Mouse (Mus musculus) midbrain, embryonic 14.5 days (tissue): ENCODE measurements around the gene Cptp. TPM values are rescaled to one million over a fixed set of nuclear protein-coding genes. Genes with fewer than 3 reads are reported as not detected.

Experiments
- ATAC-seq: fragments of 200-750 bp; cut with Nextera tagmentation; 2 replicates; pipeline ENCODE4 v1.8.0; 2017; ENCODE audit warnings: moderate number of reproducible peaks, moderate library complexity; ENCODE audit not compliant: low FRiP score, low TSS enrichment
- DNase-seq: peaks from one replicate; pipeline ENCODE4 v3.0.0-alpha.2; 2015
- H3K27ac ChIP-seq: fragments of 300-500 bp; sonication (generic); replicated peaks from 2 replicates; pipeline ENCODE4 v1.5.1; 2014; ENCODE audit warnings: mild to moderate bottlenecking, low read depth, low read length, moderate library complexity
- H3K27me3 ChIP-seq: fragments of 300-500 bp; sonication (generic); 2 replicates; pipeline ENCODE4 v1.6.1; 2014; ENCODE audit warnings: low read length, control low read depth, mixed read lengths; ENCODE audit not compliant: control insufficient read depth, insufficient read depth
- H3K36me3 ChIP-seq: fragments of 300-500 bp; sonication (generic); 2 replicates; pipeline ENCODE4 v1.6.1; 2014; ENCODE audit warnings: low read length, control low read depth; ENCODE audit not compliant: control insufficient read depth, insufficient read depth
- H3K4me1 ChIP-seq: fragments of 300-500 bp; sonication (generic); 2 replicates; pipeline ENCODE4 v1.6.1; 2014; ENCODE audit warnings: mild to moderate bottlenecking, antibody characterized with exemption, low read length, control low read depth; ENCODE audit not compliant: control insufficient read depth, insufficient read depth
- H3K4me2 ChIP-seq: fragments of 300-500 bp; sonication (generic); 2 replicates; pipeline ENCODE4 v1.6.1; 2014; ENCODE audit warnings: mild to moderate bottlenecking, low read length, moderate library complexity
- H3K4me3 ChIP-seq: fragments of 300-500 bp; sonication (generic); replicated peaks from 2 replicates; pipeline ENCODE4 v1.5.1; 2014; ENCODE audit warnings: low read depth, low read length
- H3K9ac ChIP-seq: fragments of 300-500 bp; sonication (generic); replicated peaks from 2 replicates; pipeline ENCODE4 v1.6.1; 2014; ENCODE audit warnings: mild to moderate bottlenecking, low read length, moderate library complexity
- H3K9me3 ChIP-seq: fragments of 300-500 bp; sonication (generic); 2 replicates; pipeline ENCODE4 v1.6.1; 2016; ENCODE audit warnings: low read length, control low read depth, mixed read lengths; ENCODE audit not compliant: control insufficient read depth
- WGBS: fragments of 180-500 bp; shearing (Covaris S2); extraction: QIAGEN DNeasy Blood & Tissue Kit; methylation state at CpG from one replicate; pipeline ENCODE4 v1.1.7; 2014; 5-methylcytosine and 5-hydroxymethylcytosine counted together
- polyA plus RNA-seq: library from polyadenylated mRNA; unstranded; fragments of >200 nt; fragmentation: Nextera tagmentation; extraction: Ambion mirVana; gene quantifications from 2 replicates; pipeline ENCODE4 v1.2.1, GENCODE M21; 2014

Gene Cptp
- polyA plus RNA-seq, 1 experiment from 2014 or later, result 31.2 TPM

DNA sequence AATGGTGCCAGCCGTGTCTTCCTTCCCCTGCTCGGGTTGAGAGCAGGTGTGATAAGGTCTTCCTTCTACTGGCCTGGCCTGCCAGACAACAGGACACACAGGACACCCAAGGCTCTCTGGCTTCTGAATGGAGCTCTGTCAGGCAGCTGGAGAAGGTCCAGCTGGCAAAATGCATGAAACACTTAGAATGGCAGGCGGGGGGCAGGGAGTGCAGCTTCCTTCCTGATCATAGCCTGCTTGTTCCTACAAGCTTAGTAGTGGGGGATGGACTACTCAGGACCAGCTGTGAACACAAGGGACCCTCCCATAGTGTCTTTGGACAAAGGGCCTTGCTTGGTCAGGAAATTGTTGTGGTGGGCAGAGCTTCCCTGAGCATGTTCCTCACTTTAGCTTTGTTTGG lies 32.0 kb upstream of the Cptp start:
- WGBS, result 85% methylated on average over 3 of the region's 3 CpGs
- ATAC-seq (no peak), DNase-seq (no peak)

DNA sequence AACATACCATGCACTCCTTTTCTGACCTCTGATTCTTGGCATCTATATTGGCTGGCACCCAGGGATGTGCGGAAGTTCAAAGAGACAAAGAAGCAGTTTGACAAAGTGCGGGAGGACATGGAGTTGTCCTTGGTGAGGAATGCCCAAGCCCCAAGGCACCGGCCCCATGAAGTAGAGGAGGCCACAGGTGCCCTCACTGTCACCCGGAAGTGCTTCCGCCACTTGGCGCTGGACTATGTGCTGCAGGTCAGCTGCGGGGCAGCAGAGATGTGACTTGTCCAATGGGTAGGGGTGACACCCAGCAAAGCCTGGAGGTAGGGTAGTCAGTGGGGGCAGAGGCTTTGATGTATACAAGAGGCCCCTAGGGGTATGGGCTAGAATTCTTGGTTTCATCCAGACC lies 30.1 kb upstream of the Cptp start:
- Histone ChIP-seq H3K27ac (no peak overlapping the region), H3K4me1 (peaks cover 15% of the 10 kb centered on the region), H3K27me3 (no peaks in the 10 kb centered on the region), H3K9ac (no peak overlapping the region), H3K9me3 (no peaks in the 10 kb centered on the region), H3K4me3 (no peak overlapping the region), H3K4me2 (no peak overlapping the region), H3K36me3 (peaks cover 82% of the 10 kb centered on the region)
- DNase-seq (no peak), ATAC-seq (no peak)
- 95% methylated on average over 7 of the region's 7 CpGs for WGBS

More for the DNA sequence above, 32.0 kb upstream of the Cptp start:
- no peak overlapping the region for H3K4me2 ChIP-seq
- H3K9ac ChIP-seq, result no peak overlapping the region
- H3K27ac ChIP-seq, result no peak overlapping the region
- no peaks in the 10 kb centered on the region for H3K27me3 ChIP-seq
- no peaks in the 10 kb centered on the region for H3K9me3 ChIP-seq
- H3K36me3 ChIP-seq, result peaks cover 92% of the 10 kb centered on the region
- no peak overlapping the region for H3K4me3 ChIP-seq
- no peaks in the 10 kb centered on the region for H3K4me1 ChIP-seq

DNA sequence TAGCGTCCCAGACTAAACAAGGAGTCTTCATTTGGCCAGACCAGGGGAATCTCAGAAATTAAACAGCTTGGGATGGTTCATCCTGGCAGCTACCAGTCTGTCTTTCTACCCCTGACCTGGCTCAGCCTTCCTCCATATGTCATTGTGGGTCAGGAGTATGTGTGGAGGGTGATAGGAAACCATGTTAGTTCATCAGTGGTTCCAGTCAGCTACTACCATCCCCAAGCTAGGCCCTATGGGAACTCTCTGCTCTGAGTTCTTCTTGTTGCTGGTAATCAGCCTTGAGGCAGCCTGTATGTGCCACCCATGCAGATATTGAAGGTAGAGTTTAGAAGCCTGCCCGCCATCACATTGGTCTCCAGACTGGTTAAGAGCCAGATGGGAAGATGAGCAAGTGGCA lies 29.1 kb upstream of the Cptp start:
- H3K9me3 ChIP-seq, result no peaks in the 10 kb centered on the region
- WGBS, result 100% methylated on average over 2 of the region's 2 CpGs
- peaks cover 71% of the 10 kb centered on the region for H3K36me3 ChIP-seq
- H3K9ac ChIP-seq, result no peak overlapping the region
- no peak overlapping the region for H3K4me3 ChIP-seq
- H3K27me3 ChIP-seq, result no peaks in the 10 kb centered on the region
- H3K4me2 ChIP-seq, result no peak overlapping the region
- ATAC-seq (no peak), DNase-seq (no peak)
- H3K27ac ChIP-seq, result no peak overlapping the region
- H3K4me1 ChIP-seq, result peaks cover 26% of the 10 kb centered on the region

DNA sequence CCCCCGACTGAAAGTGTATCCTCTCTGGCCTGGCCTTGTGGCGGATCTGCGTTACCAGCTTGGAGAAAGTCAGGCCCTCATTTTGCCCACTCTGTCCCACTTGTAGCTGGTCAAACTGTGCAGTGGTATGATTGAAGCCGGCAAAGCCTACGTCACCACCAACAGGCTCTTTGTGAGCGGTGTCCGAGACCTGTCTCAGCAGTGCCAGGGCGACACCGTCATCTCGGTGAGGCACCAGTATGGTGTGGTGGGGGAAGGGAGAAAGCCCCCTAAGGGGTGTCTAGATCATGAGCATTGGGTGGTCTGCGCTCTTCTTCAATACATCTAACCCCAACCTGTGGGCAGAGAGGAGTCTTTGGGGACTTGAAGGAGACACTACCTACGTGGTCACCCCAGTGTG lies 27.2 kb upstream of the Cptp start:
- Histone ChIP-seq H3K27ac (no peak overlapping the region), H3K4me1 (peaks cover 28% of the 10 kb centered on the region), H3K27me3 (no peaks in the 10 kb centered on the region), H3K4me3 (no peak overlapping the region), H3K9ac (no peak overlapping the region), H3K4me2 (no peak overlapping the region), H3K9me3 (no peaks in the 10 kb centered on the region), H3K36me3 (peaks cover 53% of the 10 kb centered on the region)
- ATAC-seq (no peak), DNase-seq (no peak)
- whole genome bisulfite sequencing, result over 99% methylated on average over 12 of the region's 12 CpGs

DNA sequence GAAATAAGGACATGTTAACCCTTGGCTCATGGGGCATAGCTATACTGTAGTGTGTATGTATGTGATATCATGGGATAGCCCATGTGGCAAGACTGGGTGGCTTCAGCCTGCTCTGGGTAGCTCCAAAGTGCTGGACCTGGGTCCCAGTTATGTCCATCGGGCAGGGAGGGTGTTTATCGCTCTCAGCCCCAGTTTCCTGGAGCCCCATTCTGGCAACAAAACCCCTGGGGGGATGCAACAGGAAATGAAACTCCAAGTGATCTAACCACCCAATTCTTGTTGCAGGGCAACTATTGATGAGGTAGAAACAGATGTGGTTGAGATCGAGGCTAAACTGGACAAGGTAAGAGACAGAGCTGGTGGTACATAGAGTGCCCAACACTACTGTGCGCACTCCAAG lies 26.6 kb upstream of the Cptp start:
- ATAC-seq (no peak), DNase-seq (no peak)
- Histone ChIP-seq H3K4me3 (no peak overlapping the region), H3K4me2 (peak overlapping the region; percentile 99), H3K9ac (no peak overlapping the region), H3K4me1 (peaks cover 31% of the 10 kb centered on the region), H3K9me3 (no peaks in the 10 kb centered on the region), H3K27me3 (no peaks in the 10 kb centered on the region), H3K27ac (no peak overlapping the region), H3K36me3 (peaks cover 46% of the 10 kb centered on the region)
- WGBS, result 95% methylated on average over 4 of the region's 4 CpGs

DNA sequence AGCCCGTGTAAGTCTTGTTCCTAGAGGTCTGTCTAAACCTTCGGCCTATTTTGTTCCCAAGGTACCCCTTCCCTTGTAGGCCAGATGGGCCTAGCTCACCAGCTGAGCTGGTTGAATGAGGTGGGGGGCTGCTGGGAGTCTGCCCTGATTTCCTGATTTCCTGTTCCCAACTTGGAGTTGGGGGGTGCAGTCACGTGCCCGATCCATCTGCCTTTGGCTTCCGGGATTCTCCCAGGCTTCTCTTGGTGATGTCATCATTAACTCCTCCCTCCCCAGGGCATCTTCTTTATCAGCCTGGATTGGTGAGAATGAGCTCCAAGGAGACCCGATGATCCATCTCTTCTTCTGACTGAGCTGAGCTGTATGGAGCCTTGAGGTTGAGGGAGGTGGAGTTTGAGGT lies 26.0 kb upstream of the Cptp start:
- H3K27me3 ChIP-seq, result no peaks in the 10 kb centered on the region

DNA sequence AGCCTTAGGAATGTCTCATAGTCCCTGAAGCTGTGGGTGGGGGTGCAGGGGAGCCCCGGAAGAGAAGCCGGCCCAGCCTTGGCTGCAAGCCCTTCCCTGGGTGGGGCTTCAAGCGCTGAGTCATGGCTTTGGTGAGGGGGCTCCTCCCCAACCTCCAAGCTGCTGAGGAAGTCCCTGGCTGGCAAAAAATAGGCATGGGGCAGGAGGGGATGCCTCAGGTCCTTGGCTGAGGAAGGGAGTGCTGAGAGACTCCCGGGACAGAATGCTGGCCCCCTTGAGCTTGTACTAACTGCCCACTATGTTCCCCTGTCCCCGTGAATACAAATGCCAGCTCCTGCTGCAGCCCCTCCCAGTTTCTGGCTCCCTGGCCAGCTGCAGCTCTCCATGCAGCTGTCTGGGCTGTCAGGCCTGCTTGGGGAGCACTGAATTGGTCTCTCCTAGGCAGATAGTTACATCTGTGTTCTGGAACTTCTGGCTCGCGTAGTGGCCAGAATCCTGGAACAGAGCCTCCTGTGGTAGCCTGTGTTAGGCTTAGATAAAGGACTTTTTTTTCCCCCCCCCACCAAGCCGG lies 25.2 kb upstream of the Cptp start:
- DNase-seq, result no peak
- 36% methylated on average over 8 of the region's 8 CpGs for WGBS
- Histone ChIP-seq H3K9me3 (no peaks in the 10 kb centered on the region), H3K4me2 (peak overlapping the region; percentile 99), H3K27ac (0 out of 2 replicates have a peak overlapping the region, but pooled peaks have one; percentile 45), H3K36me3 (peaks cover 38% of the 10 kb centered on the region), H3K27me3 (no peaks in the 10 kb centered on the region), H3K4me1 (peaks cover 36% of the 10 kb centered on the region), H3K4me3 (peak overlapping the region; percentile 98), H3K9ac (peak overlapping the region; percentile 42; the same call in 1 of the 2 replicates)
- no peak for ATAC-seq

More for the DNA sequence above, 26.0 kb upstream of the Cptp start:
- Histone ChIP-seq H3K4me3 (peak overlapping the region; percentile 98), H3K4me2 (peak overlapping the region; percentile 99), H3K4me1 (peaks cover 36% of the 10 kb centered on the region), H3K9ac (no peak overlapping the region; the same call in 1 of the 2 replicates), H3K27ac (peak overlapping the region; percentile 45; the same call in 1 of the 2 replicates), H3K9me3 (no peaks in the 10 kb centered on the region), H3K36me3 (peaks cover 40% of the 10 kb centered on the region)
- DNase-seq (peak; percentile 76), ATAC-seq (no peak)
- WGBS, result 34% methylated on average over 6 of the region's 6 CpGs

DNA sequence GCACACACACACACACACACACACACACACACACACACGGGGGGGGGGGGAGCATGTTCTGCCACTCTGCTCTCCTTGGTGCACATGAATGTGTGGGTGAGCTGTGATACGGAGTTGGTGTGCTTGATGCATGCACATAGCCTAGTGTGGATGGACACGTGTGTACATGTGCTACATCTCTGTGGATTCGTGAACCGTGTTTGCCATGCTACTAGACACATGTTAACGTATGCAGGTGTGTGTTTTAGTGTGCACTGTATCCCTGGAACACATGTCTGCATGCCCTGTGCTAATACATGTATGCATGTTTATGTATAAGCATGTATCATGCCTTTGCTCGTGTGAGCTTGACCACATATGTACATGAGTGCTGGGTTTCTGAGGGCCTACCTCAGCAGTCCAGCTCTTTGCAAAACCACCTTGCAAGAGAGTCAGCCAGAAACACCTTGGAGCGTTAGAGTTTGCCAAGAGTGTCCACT lies 24.0 kb upstream of the Cptp start:
- H3K4me1 ChIP-seq, result peaks cover 36% of the 10 kb centered on the region
- WGBS, result 66% methylated on average over 8 of the region's 8 CpGs
- H3K27ac ChIP-seq, result no peak overlapping the region
- H3K27me3 ChIP-seq, result no peaks in the 10 kb centered on the region
- peak overlapping the region; percentile 98 for H3K4me3 ChIP-seq
- H3K9me3 ChIP-seq, result no peaks in the 10 kb centered on the region
- H3K4me2 ChIP-seq, result peak overlapping the region; percentile 99
- no peak for ATAC-seq
- DNase-seq, result no peak
- H3K9ac ChIP-seq, result peak overlapping the region; percentile 92
- peaks cover 38% of the 10 kb centered on the region for H3K36me3 ChIP-seq
